Mouse (Mus musculus) cerebellum, adult 11-12 months (tissue): ENCODE measurements around the gene Cercam.
"Not testable (repeated sequence)": the region's sequence is repeated elsewhere in the genome, so short reads cannot be mapped to it uniquely, and the experiment has no call there.

Experiments used
- DNase-seq: peaks from one replicate; pipeline ENCODE4 v3.0.0; 2022

Cercam gene

GRCm38 (mm10) chr2:29902194-29902593 is 33.2 kb downstream of the Cercam start:
- peak; percentile 45 for DNase-seq

DNA sequence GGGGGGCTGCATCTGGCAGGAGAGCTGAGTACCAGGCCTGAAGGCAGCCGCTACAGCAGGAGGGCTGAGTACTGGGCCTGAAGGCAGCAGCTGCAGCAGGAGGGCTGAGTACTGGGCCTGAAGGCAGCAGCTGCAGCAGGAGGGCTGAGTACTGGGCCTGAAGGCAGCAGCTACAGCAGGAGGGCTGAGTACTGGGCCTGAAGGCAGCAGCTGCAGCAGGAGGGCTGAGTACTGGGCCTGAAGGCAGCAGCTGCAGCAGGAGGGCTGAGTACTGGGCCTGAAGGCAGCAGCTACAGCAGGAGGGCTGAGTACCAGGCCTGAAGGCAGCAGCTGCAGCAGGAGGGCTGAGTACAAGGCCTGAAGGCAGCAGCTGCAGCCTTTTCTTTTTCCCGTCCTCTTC is 39.2 kb downstream of the Cercam start:
- not testable (repeated sequence) for DNase-seq

GRCm38 (mm10) chr2:29910042-29910441 is 41.1 kb downstream of the Cercam start:
- no peak for DNase-seq

GRCm38 (mm10) chr2:29917621-29918020 is 48.7 kb downstream of the Cercam start:
- DNase-seq, result no peak

DNA sequence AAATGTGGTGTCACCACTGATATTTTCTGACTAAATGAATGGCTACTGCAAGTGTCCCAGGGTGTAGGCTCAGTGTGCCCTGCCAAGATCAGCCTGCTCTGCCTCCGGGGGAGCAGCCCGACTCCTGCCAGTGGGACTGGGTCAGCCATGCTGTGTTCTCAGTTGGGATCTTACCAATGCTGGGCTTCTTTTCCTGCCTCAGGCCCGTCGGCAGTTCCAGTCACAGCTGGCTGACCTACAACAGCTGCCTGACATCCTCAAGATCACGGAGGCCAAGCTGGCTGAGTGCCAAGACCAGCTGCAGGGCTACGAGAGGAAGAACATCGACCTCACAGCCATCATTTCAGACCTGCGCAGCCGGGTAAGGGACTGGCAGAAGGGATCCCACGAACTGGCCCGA is 53.0 kb downstream of the Cercam start:
- DNase-seq, result peak; percentile 58

DNA sequence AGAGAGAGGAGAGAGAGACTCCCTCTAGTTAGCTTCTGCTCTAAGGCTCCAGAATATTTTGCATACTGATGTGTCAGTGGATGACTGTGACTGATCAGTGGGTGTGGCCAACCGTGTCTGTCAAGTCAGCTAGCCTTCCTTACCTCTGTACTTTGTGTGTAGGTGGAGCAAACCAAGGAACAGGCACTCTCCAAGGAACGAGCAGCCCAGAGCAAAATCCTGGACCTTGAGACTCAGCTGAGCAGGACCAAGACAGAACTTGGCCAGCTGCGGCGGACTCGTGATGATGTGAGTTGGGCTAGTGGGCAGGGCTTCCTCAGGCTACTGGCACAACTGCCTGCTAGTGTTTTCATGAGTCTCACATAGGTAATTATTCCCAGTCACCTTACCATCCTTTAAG is 57.6 kb downstream of the Cercam start:
- no peak for DNase-seq

- DNase-seq, result peak; percentile 99
Measured at GRCm38 (mm10) chr2:29930506-29930905, 61.5 kb downstream of the Cercam start.

DNA sequence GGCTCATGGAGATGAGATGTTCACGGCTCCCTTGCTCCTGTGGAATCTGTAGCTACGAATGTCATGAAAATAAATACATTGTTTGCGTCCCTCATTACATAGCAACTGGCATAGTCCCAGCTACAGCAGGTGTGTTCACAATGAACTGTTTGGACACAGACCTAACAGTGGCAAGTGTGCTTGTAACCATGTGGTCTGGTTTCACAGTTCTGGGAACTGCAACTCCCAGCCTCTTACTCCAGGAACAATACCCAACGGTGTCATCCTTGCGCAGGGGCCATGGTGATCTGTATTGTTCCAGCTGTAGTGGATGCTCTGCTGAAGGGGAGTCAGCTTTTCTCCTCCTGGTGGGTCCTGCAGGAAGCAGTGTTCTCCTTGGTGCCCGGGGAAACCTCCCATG is 62.2 kb downstream of the Cercam start:
- DNase-seq, result no peak
